Mouse (Mus musculus) bone marrow, adult 2 months (tissue): ENCODE measurements around the gene Emcn.

Experiments used
- CTCF ChIP-seq: fragments of 200-500 bp; IDR thresholded peaks from 2 replicates; pipeline ENCODE4 v1.5.1; 2011; ENCODE audit warnings: low read length, control low read depth; ENCODE audit not compliant: control insufficient read depth, insufficient read depth
- POLR2A ChIP-seq: fragments of 200-500 bp; IDR thresholded peaks from 2 replicates; pipeline ENCODE4 v1.6.1; 2011; ENCODE audit warnings: low read depth, mild to moderate bottlenecking, control low read depth, low read length, borderline replicate concordance; ENCODE audit not compliant: control insufficient read depth

GRCm38 (mm10) chr3:137467386-137467785 is 126.5 kb downstream of the Emcn start:
- TF ChIP-seq POLR2A (no peak), CTCF (no peak)
